Mouse (Mus musculus): ENCODE measurements around the gene 4930438A08Rik. TPM values are rescaled to one million over a fixed set of nuclear protein-coding genes. Genes with fewer than 3 reads are reported as not detected.

The 4930438A08Rik gene
- total RNA-seq, 1 experiment = 0.09 TPM

- no peak overlapping the region for H3K9ac ChIP-seq (ENCODE audit: insufficient read depth, low read depth, low read length, poor library complexity, severe bottlenecking)
- no peak for DNase-seq (ENCODE audit: low read depth, low spot score)
- H3K4me1 ChIP-seq (ENCODE audit: control insufficient read depth in 2 of 2, insufficient read depth in 2 of 2, low read length in 2 of 2, poor library complexity in 1 of 2) = no peaks in the 10 kb centered on the region
- H3K36me3 ChIP-seq (ENCODE audit: control insufficient read depth, insufficient read depth, low read length, poor library complexity, severe bottlenecking) = no peaks in the 10 kb centered on the region
- H3K9me3 ChIP-seq (ENCODE audit: control insufficient read depth, insufficient read depth, low read depth, low read length) = no peaks in the 10 kb centered on the region
- in situ Hi-C loops (cut with MboI; ENCODE audit: low sequenced_read_pairs in 2 of 2, unreplicated experiment in 2 of 2) = no loop called here
- H3K4me3 ChIP-seq (ENCODE audit: insufficient read depth in 1 of 2, low read depth in 1 of 2, low read length in 2 of 2, poor library complexity in 1 of 2, severe bottlenecking in 1 of 2) = no peak overlapping the region
- TF ChIP-seq HCFC1 (IDR thresholded peaks at IDR 0.05; ENCODE audit: borderline replicate concordance, insufficient read depth, low read length) (no peak), CHD2 (IDR thresholded peaks at IDR 0.05; ENCODE audit: low read depth, low read length) (no peak), MAFK (IDR thresholded peaks at IDR 0.05; ENCODE audit: insufficient read depth, low read depth, low read length) (no peak), ZNF384 (IDR thresholded peaks at IDR 0.05; ENCODE audit: low read depth, low read length) (no peak), ZC3H11A (IDR thresholded peaks at IDR 0.05; ENCODE audit: borderline replicate concordance, low read depth, low read length) (no peak)
- H3K27ac ChIP-seq (ENCODE audit: insufficient read depth, low read depth, low read length, poor library complexity, severe bottlenecking) = no peak overlapping the region
Observed at GRCm38 (mm10) chr11:58257816-58258215, 16.8 kb upstream of the 4930438A08Rik start.

- Histone ChIP-seq H3K27ac (ENCODE audit: insufficient read depth, low read depth, low read length, poor library complexity, severe bottlenecking) (no peak overlapping the region), H3K9ac (ENCODE audit: insufficient read depth, low read depth, low read length, poor library complexity, severe bottlenecking) (no peak overlapping the region), H3K9me3 (ENCODE audit: control insufficient read depth, insufficient read depth, low read depth, low read length) (no peaks in the 10 kb centered on the region), H3K36me3 (ENCODE audit: control insufficient read depth, insufficient read depth, low read length, poor library complexity, severe bottlenecking) (no peaks in the 10 kb centered on the region), H3K4me3 (ENCODE audit: insufficient read depth in 1 of 2, low read depth in 1 of 2, low read length in 2 of 2, poor library complexity in 1 of 2, severe bottlenecking in 1 of 2) (no peak overlapping the region), H3K4me1 (ENCODE audit: control insufficient read depth in 2 of 2, insufficient read depth in 2 of 2, low read length in 2 of 2, poor library complexity in 1 of 2) (no peaks in the 10 kb centered on the region)
- DNase-seq (ENCODE audit: low read depth, low spot score) = no peak
- in situ Hi-C loops (cut with MboI; ENCODE audit: low sequenced_read_pairs in 2 of 2, unreplicated experiment in 2 of 2) = no loop called here
- TF ChIP-seq HCFC1 (IDR thresholded peaks at IDR 0.05; ENCODE audit: borderline replicate concordance, insufficient read depth, low read length) = no peak
- no peak for TF ChIP-seq MAFK (IDR thresholded peaks at IDR 0.05; ENCODE audit: insufficient read depth, low read depth, low read length)
- TF ChIP-seq CHD2 (IDR thresholded peaks at IDR 0.05; ENCODE audit: low read depth, low read length) = no peak
- TF ChIP-seq ZNF384 (IDR thresholded peaks at IDR 0.05; ENCODE audit: low read depth, low read length) = no peak
- no peak for TF ChIP-seq ZC3H11A (IDR thresholded peaks at IDR 0.05; ENCODE audit: borderline replicate concordance, low read depth, low read length)
Observed at GRCm38 (mm10) chr11:58260156-58260555, 14.4 kb upstream of the 4930438A08Rik start.

- Histone ChIP-seq H3K27ac (ENCODE audit: insufficient read depth, low read depth, low read length, poor library complexity, severe bottlenecking) (no peak overlapping the region), H3K4me3 (ENCODE audit: insufficient read depth in 1 of 2, low read depth in 1 of 2, low read length in 2 of 2, poor library complexity in 1 of 2, severe bottlenecking in 1 of 2) (no peak overlapping the region), H3K36me3 (ENCODE audit: control insufficient read depth, insufficient read depth, low read length, poor library complexity, severe bottlenecking) (no peaks in the 10 kb centered on the region), H3K4me1 (ENCODE audit: control insufficient read depth in 2 of 2, insufficient read depth in 2 of 2, low read length in 2 of 2, poor library complexity in 1 of 2) (no peaks in the 10 kb centered on the region), H3K9me3 (ENCODE audit: control insufficient read depth, insufficient read depth, low read depth, low read length) (no peaks in the 10 kb centered on the region), H3K9ac (ENCODE audit: insufficient read depth, low read depth, low read length, poor library complexity, severe bottlenecking) (no peak overlapping the region)
- DNase-seq (ENCODE audit: low read depth, low spot score) = no peak
- in situ Hi-C loops (cut with MboI; ENCODE audit: low sequenced_read_pairs in 2 of 2, unreplicated experiment in 2 of 2) = no loop called here
- no peak for TF ChIP-seq HCFC1 (IDR thresholded peaks at IDR 0.05; ENCODE audit: borderline replicate concordance, insufficient read depth, low read length)
- no peak for TF ChIP-seq ZC3H11A (IDR thresholded peaks at IDR 0.05; ENCODE audit: borderline replicate concordance, low read depth, low read length)
- no peak for TF ChIP-seq MAFK (IDR thresholded peaks at IDR 0.05; ENCODE audit: insufficient read depth, low read depth, low read length)
- no peak for TF ChIP-seq ZNF384 (IDR thresholded peaks at IDR 0.05; ENCODE audit: low read depth, low read length)
- TF ChIP-seq CHD2 (IDR thresholded peaks at IDR 0.05; ENCODE audit: low read depth, low read length) = no peak
Observed at GRCm38 (mm10) chr11:58261826-58262225, 12.8 kb upstream of the 4930438A08Rik start.

- H3K4me1 ChIP-seq (ENCODE audit: control insufficient read depth in 2 of 2, insufficient read depth in 2 of 2, low read length in 2 of 2, poor library complexity in 1 of 2) = no peaks in the 10 kb centered on the region
- no peaks in the 10 kb centered on the region for H3K36me3 ChIP-seq (ENCODE audit: control insufficient read depth, insufficient read depth, low read length, poor library complexity, severe bottlenecking)
- H3K9ac ChIP-seq (ENCODE audit: insufficient read depth, low read depth, low read length, poor library complexity, severe bottlenecking) = no peak overlapping the region
- no peaks in the 10 kb centered on the region for H3K9me3 ChIP-seq (ENCODE audit: control insufficient read depth, insufficient read depth, low read depth, low read length)
- no peak for DNase-seq (ENCODE audit: low read depth, low spot score)
- TF ChIP-seq ZC3H11A (IDR thresholded peaks at IDR 0.05; ENCODE audit: borderline replicate concordance, low read depth, low read length) (no peak), HCFC1 (IDR thresholded peaks at IDR 0.05; ENCODE audit: borderline replicate concordance, insufficient read depth, low read length) (no peak), MAFK (IDR thresholded peaks at IDR 0.05; ENCODE audit: insufficient read depth, low read depth, low read length) (no peak), CHD2 (IDR thresholded peaks at IDR 0.05; ENCODE audit: low read depth, low read length) (no peak), ZNF384 (IDR thresholded peaks at IDR 0.05; ENCODE audit: low read depth, low read length) (no peak)
- in situ Hi-C loops (cut with MboI; ENCODE audit: low sequenced_read_pairs in 2 of 2, unreplicated experiment in 2 of 2) = no loop called here
- H3K4me3 ChIP-seq (ENCODE audit: insufficient read depth in 1 of 2, low read depth in 1 of 2, low read length in 2 of 2, poor library complexity in 1 of 2, severe bottlenecking in 1 of 2) = no peak overlapping the region
- no peak overlapping the region for H3K27ac ChIP-seq (ENCODE audit: insufficient read depth, low read depth, low read length, poor library complexity, severe bottlenecking)
Observed at GRCm38 (mm10) chr11:58262336-58262735, 12.3 kb upstream of the 4930438A08Rik start.

- Histone ChIP-seq H3K9me3 (ENCODE audit: control insufficient read depth, insufficient read depth, low read depth, low read length) (no peaks in the 10 kb centered on the region), H3K9ac (ENCODE audit: insufficient read depth, low read depth, low read length, poor library complexity, severe bottlenecking) (no peak overlapping the region), H3K36me3 (ENCODE audit: control insufficient read depth, insufficient read depth, low read length, poor library complexity, severe bottlenecking) (no peaks in the 10 kb centered on the region), H3K27ac (ENCODE audit: insufficient read depth, low read depth, low read length, poor library complexity, severe bottlenecking) (no peak overlapping the region), H3K4me1 (ENCODE audit: control insufficient read depth in 2 of 2, insufficient read depth in 2 of 2, low read length in 2 of 2, poor library complexity in 1 of 2) (no peaks in the 10 kb centered on the region), H3K4me3 (ENCODE audit: insufficient read depth in 1 of 2, low read depth in 1 of 2, low read length in 2 of 2, poor library complexity in 1 of 2, severe bottlenecking in 1 of 2) (no peak overlapping the region)
- in situ Hi-C loops (cut with MboI; ENCODE audit: low sequenced_read_pairs in 2 of 2, unreplicated experiment in 2 of 2) = no loop called here
- DNase-seq (ENCODE audit: low read depth, low spot score) = no peak
- TF ChIP-seq ZNF384 (IDR thresholded peaks at IDR 0.05; ENCODE audit: low read depth, low read length) (no peak), HCFC1 (IDR thresholded peaks at IDR 0.05; ENCODE audit: borderline replicate concordance, insufficient read depth, low read length) (no peak), MAFK (IDR thresholded peaks at IDR 0.05; ENCODE audit: insufficient read depth, low read depth, low read length) (no peak), ZC3H11A (IDR thresholded peaks at IDR 0.05; ENCODE audit: borderline replicate concordance, low read depth, low read length) (no peak)
Observed at GRCm38 (mm10) chr11:58263516-58263915, 11.1 kb upstream of the 4930438A08Rik start.
